Mouse (Mus musculus) ES-Bruce4 (cell line): ENCODE data around the gene Plod1. TPM values are rescaled to one million over a fixed set of nuclear protein-coding genes. Genes with fewer than 3 reads are reported as not detected.

Source experiments
- H3K27ac ChIP-seq: 2 replicates; pipeline ENCODE4 v1.5.1; 2012; ENCODE audit warnings: low read length, inconsistent platforms; ENCODE audit not compliant: insufficient read depth
- H3K27me3 ChIP-seq: 2 replicates; pipeline ENCODE4 v1.6.1; 2012; ENCODE audit warnings: mild to moderate bottlenecking, low read length, inconsistent platforms; ENCODE audit not compliant: control insufficient read depth, poor library complexity, insufficient read depth, severe bottlenecking
- H3K36me3 ChIP-seq: 2 replicates; pipeline ENCODE4 v1.6.1; 2012; ENCODE audit warnings: inconsistent platforms, mild to moderate bottlenecking, low read length, moderate library complexity; ENCODE audit not compliant: control insufficient read depth, poor library complexity, insufficient read depth, severe bottlenecking
- H3K4me1 ChIP-seq: one replicate; pipeline ENCODE4 v1.8.1; 2011; ENCODE audit warnings: low read length; ENCODE audit not compliant: control insufficient read depth, insufficient read depth
- H3K4me3 ChIP-seq: 2 replicates; pipeline ENCODE4 v1.5.1; 2011; ENCODE audit warnings: low read depth, mild to moderate bottlenecking, low read length
- H3K9ac ChIP-seq: 2 replicates; pipeline ENCODE4 v1.6.1; 2012; ENCODE audit warnings: low read depth, mild to moderate bottlenecking, inconsistent platforms; ENCODE audit not compliant: poor library complexity, severe bottlenecking
- H3K9me3 ChIP-seq: replicated peaks from 2 replicates; pipeline ENCODE4 v1.6.1; 2012; ENCODE audit warnings: mild to moderate bottlenecking, low read length, inconsistent platforms; ENCODE audit not compliant: control insufficient read depth, poor library complexity, insufficient read depth, severe bottlenecking
- CTCF ChIP-seq: IDR thresholded peaks from one replicate; pipeline ENCODE4 v1.8.1; 2011; ENCODE audit warnings: low read depth, low read length
- EP300 ChIP-seq: IDR thresholded peaks from 2 replicates; pipeline ENCODE4 v1.6.1; 2011; ENCODE audit warnings: low read depth, low read length; ENCODE audit not compliant: insufficient read depth
- POLR2A ChIP-seq: IDR thresholded peaks from one replicate; pipeline ENCODE4 v1.8.1; 2011; ENCODE audit warnings: low read length; ENCODE audit not compliant: insufficient read depth
- polyA plus RNA-seq: library from polyadenylated mRNA; stranded (reverse); fragments of >200 nt; gene quantifications from 2 replicates; pipeline ENCODE4 v1.2.4, GENCODE M21; 2011; ENCODE audit warnings: low read depth; ENCODE audit not compliant: missing spikeins, insufficient read depth, insufficient read length

Gene Plod1
- polyA plus RNA-seq, 1 experiment, result 26.3 TPM

DNA sequence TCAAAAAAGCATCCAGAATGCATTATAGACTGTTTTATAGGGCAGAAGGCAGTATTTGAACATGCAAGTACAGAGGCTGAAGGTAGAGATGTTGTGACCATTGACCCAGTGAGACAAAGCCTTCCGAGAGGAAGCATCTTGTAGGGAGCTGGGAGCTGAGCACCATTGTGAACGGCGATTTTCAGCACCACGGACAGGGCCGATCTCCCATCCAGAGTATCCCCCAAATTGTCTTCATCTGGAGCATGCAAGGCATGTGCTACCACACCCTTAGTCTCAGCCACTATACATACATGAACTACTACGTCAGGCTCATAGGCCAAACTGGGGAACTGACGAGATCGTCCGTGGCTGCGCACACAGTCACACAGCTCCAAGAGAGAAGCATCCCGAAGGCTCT, 20.6 kb upstream of the Plod1 start:
- TF ChIP-seq POLR2A (no peak), EP300 (0 out of 2 replicates have a peak, but pooled peaks have one; percentile 6)
- Histone ChIP-seq H3K27ac (no peak overlapping the region), H3K27me3 (no peaks in the 10 kb centered on the region), H3K36me3 (no peaks in the 10 kb centered on the region), H3K9me3 (no peaks in the 10 kb centered on the region), H3K4me3 (no peak overlapping the region), H3K4me1 (no peaks in the 10 kb centered on the region), H3K9ac (no peak overlapping the region)

DNA sequence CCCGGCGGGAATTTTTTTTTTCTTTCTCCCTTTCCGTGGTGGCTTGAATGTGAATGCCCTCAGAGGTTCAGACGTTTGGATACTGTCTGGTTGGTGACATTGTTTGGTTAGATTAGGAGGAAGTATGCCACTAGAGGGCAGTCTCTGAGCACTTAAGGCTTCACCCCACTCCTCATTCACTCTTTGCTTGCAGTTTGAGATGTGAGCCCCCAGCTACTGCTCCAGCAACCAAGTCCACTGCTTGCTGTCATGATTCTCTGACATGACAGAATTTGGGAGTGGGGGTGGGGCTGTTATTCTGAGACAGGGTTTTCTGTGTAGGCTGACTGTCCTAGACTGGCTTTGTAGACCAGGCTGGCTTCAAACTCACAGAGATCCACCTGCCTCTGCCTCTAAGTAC, 17.0 kb upstream of the Plod1 start:
- H3K27ac ChIP-seq, result no peak overlapping the region
- H3K9ac ChIP-seq, result no peak overlapping the region
- no peaks in the 10 kb centered on the region for H3K9me3 ChIP-seq
- H3K4me3 ChIP-seq, result no peak overlapping the region
- H3K4me1 ChIP-seq, result no peaks in the 10 kb centered on the region
- TF ChIP-seq CTCF (peak; percentile 43), EP300 (no peak)
- no peaks in the 10 kb centered on the region for H3K27me3 ChIP-seq
- H3K36me3 ChIP-seq, result no peaks in the 10 kb centered on the region

DNA sequence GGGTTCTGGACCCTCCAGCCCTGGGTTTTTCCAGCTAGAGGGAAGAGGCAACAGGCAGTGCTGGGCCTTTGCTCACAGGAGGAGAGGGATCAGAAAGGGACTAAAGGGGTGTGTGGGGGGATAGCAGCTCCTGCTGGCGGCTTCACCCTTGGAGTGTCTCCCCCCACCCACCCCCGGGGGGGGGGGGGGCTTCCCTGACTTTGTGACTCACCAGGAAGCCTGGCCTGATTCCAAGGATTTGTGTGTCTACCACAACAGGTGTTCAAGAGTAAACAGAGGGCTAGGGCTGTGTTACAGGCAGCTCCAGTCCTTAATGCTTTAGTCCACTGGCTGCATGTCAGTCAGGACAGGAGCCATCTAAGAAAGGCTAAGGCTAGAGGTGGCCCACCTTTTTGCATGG, 10.9 kb upstream of the Plod1 start:
- Histone ChIP-seq H3K9ac (no peak overlapping the region), H3K36me3 (peaks cover 2% of the 10 kb centered on the region; the same call in 1 of the 2 replicates), H3K4me1 (no peaks in the 10 kb centered on the region), H3K4me3 (no peak overlapping the region), H3K9me3 (no peaks in the 10 kb centered on the region), H3K27me3 (no peaks in the 10 kb centered on the region), H3K27ac (no peak overlapping the region)
- no peak for TF ChIP-seq EP300
- TF ChIP-seq POLR2A, result no peak
- TF ChIP-seq CTCF, result no peak

DNA sequence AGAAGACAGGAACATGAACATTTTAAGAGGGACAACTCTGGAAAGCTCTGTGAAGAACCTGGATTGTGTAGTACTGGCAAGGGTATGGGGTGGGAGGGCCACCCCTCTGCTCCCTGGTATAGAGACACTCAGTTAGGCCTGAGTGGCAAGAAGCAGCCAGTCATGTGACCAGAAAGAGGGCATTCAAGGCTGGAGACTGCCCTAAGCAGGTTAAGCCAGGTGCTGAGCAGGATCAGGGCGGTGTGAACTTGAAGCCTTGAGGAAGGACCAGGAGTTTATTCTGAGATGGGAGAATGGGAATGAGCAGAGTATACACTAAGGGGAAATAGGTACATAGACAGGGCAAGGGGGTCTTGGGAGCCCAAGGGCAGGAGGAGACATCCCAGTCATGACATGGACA, 6.4 kb upstream of the Plod1 start:
- no peaks in the 10 kb centered on the region for H3K27me3 ChIP-seq
- TF ChIP-seq EP300 (no peak), POLR2A (no peak), CTCF (no peak)
- peaks cover 2% of the 10 kb centered on the region; the same call in 1 of the 2 replicates for H3K36me3 ChIP-seq
- no peaks in the 10 kb centered on the region for H3K9me3 ChIP-seq
- H3K9ac ChIP-seq, result no peak overlapping the region
- no peak overlapping the region for H3K27ac ChIP-seq
- no peak overlapping the region for H3K4me3 ChIP-seq
- peaks cover 2% of the 10 kb centered on the region for H3K4me1 ChIP-seq

DNA sequence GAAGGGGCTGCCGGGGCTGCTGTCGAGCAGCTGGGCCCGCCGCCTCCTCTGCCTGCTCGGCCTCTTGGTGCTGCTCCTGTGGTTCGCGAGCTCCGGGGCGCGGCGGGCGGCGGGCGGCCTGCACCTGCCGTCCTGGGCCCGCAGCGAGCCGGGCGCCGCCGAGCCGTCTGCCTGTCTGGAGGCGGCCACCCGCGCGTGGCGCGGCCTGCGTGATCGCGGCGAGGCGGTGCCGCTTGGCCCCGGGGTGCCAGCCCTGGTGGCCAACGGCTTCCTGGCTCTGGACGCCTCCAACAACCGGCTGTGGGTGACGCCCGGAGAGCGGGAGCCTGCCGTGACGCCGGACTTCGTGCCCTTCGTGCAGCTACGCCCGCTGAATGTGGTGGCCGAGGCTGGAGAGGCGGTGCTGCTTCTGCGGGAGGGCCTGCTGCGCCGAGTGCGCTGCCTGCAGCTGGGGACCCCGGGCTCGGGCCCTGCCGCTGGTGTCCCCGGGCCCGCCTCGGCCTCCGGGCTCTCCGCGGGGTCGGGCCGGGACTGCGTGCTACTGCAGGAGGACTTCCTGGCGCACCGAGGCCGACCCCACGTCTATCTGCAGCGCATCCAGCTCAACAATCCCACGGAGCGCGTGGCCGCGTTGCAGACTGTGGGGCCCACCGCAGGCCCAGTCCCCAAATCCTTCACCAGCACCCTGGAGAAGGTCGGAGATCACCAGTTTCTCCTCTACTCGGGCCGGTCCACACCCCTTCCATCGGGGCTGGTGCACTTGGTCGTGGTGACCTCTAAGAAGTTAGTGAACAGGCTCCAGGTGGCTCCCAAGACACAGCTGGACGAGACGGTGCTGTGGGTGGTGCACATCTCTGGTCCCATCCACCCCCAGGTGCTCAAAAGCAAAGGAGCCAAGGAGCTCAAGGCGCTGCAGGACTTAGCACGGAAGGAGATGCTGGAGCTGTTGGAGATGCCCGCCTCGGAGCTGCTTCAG, 4.8 kb upstream of the Plod1 start:
- Histone ChIP-seq H3K9ac (peak overlapping the region; percentile 60), H3K36me3 (no peaks in the 10 kb centered on the region; the same call in 1 of the 2 replicates), H3K27me3 (no peaks in the 10 kb centered on the region), H3K9me3 (no peaks in the 10 kb centered on the region), H3K27ac (no peak overlapping the region), H3K4me1 (peaks cover 6% of the 10 kb centered on the region), H3K4me3 (peak overlapping the region; percentile 84)
- TF ChIP-seq EP300 (no peak), CTCF (no peak), POLR2A (no peak)

DNA sequence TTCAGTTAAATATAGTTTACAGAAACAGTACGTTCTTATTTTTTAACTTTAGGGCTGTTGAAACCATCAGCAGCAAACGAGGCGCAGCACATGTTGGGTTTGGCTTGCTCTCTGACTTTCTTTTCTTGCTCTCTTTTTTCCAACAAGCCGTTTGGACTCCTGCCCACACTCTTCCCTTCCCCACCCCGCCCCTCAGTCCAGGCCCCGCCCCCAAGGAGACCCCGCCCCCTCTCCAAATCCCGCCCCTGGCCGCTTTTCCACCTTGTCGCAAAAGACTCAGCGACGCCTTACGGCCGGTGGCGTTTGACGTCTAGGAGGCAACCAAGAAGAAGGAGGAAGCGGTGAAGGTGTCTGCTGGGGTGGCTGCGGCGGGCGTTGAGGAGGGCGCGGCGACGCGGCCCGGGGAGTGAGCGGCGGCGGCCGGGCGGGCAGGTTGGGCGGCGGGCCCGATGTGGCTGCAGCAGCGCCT, 4.0 kb upstream of the Plod1 start, which contains the start of gene 2510039O18Rik:
Gene 2510039O18Rik, plus strand, starts transcription at position 320 of the 469 bp plus-strand sequence.
- Histone ChIP-seq H3K36me3 (no peaks in the 10 kb centered on the region), H3K4me3 (peak within 1 kb of the TSS; percentile 84), H3K9me3 (no peaks in the 10 kb centered on the region), H3K4me1 (peaks cover 6% of the 10 kb centered on the region), H3K27ac (no peak within 1 kb of the TSS), H3K27me3 (no peaks in the 10 kb centered on the region), H3K9ac (peak within 1 kb of the TSS; percentile 60)
- TF ChIP-seq CTCF (no peak), EP300 (no peak), POLR2A (no peak)
